Mouse (Mus musculus): ENCODE results near the gene Tra2b.
"Not testable (repeated sequence)": the region's sequence is repeated elsewhere in the genome, so short reads cannot be mapped to it uniquely, and the experiment has no call there.

Tra2b gene

DNA sequence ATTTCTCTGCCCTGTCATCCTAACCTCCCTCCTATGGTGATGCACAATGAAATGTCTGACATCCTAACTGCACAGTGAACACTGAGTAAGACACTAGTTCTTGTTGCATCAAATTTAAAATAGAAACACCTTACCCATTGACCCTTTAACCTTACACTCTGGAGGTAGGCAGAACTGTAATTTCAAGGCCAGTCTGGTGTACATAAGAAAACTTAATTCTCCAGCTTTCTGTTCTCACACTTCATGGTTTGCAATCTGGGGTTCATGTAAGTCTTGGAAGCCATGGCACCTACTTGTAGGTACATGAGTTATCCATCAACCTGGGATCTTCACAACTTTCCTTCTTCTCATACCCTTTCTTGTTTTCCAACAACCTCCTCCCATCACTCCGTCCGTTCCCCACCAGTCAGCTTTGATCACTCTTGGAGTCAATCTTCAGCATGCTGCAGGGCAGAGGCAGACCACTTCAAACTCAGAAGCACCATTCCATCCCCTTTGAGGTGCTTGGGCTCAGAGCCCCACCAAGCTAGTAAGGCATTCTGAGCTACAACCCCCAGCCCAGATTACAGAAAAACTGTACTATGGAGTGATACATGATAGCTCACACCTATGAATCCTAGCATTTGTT is 23.5 kb downstream of the Tra2b start:
- DNase-seq, result no peak

DNA sequence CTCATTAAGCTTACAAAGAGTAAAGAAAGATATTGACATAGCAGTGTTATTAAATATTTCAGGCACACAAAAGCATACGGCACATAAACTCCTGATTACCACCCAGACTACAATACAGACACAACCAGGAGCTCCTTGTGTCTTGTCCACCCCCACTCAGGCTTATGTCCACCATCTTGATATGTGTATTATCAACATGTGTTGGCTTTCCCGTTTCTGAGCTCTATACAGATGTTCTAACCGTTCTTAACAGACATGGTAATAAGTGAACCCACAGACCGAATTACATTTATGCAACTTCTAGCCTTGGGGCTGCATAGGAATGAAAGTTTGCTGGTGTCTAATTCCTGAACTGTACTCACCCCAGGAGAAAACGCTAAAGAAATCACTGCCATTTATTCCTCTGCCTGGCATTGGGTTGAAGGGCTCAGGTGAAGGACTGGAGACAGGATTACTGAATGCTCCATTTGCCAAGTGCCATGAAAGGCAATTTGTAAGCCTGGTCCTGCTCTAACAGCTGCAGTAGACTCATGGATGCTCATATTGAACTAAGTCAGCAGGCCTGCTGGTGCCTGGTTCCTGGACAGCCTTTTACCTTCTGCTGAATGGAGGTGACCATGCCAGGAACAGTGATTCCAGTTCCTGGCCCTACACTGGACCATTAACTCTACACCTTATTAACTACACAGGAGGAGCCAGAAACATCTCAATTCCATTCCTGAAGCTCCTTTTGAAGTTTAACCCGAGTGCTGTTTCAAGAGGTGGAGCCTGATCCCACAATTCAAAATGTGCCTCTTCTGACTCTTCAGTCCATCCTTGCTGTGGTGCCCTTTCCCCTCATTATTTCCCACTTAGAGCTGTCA is 24.2 kb downstream of the Tra2b start:
- no peak for DNase-seq

DNA sequence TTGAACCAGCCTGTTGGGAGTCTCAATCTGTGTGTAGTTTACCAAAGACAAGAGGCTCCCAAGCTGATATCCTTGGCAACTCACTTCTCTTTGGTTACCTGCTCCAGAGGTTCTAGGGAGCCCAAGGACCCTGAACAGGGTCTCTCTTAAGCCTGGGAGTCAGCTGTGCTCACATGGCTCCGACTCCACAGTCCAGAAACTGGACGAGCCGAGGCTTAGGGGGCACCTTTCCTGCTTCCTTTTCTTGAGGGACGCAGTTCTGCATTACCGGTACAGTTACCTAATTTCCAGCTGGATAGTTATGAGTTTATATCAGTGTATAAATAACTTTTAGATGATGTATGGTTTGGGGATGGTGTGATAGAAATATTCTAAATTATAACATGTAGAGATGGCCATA is 24.9 kb downstream of the Tra2b start:
- no peak for DNase-seq

DNA sequence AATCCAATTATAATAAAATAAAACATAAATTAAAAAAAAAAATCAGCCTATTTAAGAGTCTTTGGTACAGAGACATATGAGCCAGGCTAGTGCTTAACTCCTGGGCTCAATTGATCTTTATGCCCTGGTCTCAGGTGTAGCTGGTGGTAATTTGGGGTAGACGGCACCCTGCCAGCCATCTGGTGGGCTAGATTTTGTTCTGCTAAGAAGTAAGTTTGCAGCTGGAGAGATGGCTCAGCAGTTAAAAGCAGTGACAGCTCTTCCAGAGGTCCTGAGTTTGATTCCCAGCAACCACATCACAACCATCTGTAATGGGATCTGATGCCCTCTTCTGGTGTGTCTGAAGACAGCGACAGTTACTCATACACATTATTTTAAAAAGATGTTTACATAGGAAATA is 25.8 kb downstream of the Tra2b start:
- no peak for DNase-seq

DNA sequence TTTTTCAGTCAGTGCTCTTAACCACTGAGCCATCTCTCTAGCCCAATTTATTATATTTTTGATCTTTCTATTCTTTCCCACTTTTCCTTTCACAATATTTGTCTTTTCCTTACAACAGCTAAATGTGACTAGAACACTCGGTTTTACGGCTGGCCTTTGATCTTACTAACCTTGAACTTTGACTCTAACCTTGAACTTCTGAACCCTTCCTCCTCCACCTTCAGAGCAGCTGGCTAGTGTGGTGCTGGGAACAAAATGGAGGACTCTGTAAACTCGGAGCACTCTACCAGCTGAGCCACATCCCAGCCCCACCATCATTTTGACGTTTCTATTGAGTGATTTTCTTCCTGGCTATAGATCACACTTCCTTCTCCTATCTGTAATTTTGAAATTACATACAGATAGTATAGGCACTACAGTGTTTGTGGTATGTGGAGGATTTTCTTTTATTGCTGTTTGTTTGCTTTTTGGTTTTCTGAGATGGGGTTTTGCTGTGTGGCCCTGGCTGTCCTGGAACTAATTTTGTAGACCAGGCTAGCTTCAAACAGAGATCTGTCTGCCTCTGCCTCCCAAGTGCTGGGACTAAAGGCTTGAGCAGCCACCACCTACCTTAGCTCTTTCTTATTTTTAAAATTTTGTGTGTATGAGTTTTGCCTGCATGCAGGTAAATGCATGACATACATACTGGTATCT is 26.7 kb downstream of the Tra2b start:
- no peak for DNase-seq

DNA sequence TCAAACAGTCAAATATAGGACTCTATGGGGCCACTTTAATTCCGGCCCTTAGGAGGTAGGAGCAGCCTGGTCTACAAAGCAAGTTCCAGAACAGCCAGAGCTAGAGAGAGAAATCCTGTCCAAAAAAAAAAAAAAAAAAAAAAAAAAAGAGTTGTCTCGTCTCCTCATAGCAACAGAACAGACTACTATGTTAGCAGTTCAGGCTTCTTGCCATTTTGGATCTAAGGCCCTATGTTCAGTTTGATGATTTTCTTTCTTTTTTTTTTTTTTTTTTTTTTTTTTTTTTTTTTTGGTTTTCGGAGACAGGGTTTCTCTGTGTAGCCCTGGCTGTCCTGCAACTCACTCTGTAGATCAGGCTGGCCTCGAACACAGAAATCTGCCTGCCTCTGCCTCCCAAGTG is 27.4 kb downstream of the Tra2b start:
- DNase-seq, result not testable (repeated sequence)

DNA sequence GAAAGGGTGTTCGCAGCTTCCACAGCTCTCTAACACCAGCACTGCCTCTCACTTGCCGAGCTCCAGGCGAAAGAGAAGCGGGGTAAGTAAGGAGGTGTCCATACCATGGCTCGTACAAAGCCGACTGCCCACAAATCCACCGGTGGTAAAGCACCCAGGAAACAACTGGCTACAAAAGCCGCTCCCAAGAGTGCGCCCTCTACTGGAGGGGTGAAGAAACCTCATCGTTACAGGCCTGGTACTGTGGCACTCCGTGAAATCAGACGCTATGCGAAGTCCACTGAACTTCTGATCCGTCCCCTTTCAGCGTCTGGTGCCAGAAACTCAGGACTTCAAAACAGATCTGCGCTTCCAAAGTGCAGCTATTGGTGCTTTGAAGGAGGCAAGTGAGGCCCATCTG is 29.0 kb downstream of the Tra2b start:
- no peak for DNase-seq

DNA sequence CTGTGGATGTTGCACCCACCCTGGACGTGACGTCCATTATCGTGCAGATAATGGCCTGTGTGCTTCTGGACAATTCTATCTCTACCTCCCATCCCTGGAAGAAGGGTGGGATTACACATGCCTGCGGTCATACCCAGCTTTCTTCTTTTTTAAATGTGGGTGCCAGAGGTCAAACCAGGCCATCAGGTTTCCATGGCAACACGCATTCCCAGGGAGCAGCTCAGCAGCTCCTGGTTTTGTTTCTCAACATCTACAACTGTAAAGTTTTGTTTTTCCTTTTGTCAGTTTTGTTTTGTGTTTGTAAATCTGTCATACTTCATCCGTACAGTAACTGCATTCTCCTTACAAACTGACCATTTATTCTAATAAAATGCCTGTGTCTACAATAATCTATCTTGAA is 31.3 kb downstream of the Tra2b start:
- no peak for DNase-seq

DNA sequence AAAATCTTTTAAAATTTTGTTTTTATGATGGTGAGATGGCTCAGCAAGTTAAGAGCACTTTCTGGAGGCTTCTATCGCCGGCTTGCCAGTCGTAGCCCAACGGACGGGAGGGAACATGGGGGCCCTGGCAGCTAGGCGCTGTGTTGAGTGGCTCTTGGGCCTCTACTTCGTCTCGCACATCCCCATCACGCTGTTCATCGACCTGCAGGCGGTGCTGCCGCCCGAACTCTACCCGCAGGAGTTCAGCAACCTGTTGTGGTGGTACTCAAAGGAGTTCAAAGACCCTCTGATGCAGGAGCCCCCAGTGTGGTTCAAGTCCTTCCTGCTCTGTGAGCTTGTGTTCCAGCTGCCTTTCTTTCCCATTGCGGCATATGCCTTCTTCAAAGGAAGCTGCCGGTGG is 35.5 kb downstream of the Tra2b start:
- not testable (repeated sequence) for DNase-seq

DNA sequence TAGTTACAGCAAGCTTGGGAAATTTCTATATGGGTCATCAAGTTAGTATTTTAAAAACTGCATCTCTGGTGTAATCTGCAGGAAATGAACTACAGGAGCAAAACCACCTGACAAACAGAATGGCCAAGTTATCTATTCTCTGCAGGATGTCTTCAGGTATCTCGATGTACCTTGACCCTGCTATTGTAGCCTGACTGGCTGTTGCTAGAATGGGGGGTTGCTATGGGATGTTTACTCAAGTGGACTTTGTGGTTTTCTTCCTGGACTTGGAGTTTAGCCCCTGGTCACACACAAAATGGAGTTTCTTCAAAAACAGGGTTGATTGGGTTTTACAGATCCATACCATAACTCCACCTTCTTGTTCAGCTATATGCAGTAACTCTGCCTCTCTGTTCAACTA is 62.3 kb downstream of the Tra2b start:
- DNase-seq, result no peak

DNA sequence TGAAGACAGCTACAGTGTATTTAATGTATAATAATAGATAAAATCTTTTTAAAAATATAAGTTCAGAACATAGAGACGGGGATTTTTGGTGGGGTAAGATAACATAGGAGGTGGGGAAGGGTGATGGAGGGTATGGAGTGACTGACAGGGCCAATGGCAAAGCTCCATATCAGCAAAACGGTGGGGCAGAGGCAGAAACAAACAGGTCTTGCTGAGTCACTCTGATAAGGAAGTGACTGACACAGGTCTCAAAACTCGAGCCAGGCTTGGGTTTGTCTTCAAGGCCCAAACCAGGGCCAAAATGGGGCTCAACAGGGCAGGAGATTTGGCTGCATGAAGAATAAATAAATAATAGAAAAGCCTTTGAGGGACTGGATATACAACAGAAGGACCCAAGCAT is 63.9 kb downstream of the Tra2b start:
- DNase-seq, result no peak

DNA sequence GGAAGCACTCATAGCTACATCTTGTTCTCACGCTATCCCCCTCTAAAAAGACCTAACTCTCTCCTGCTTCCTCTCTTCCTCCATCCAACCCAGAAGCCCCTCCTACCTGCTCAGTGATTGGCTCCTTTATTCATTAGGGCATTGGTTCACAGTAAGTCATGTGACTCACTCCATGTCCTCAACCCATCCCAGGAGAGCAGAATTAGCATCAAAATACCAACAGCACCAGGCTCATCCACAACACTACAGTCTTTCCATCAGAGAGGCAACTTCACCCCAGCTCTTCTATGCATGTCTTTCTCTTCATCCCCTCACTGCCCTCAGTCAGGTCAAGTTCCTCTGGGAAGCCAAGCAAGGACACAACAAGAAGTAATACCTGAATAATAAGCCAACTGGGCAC is 65.3 kb downstream of the Tra2b start:
- DNase-seq, result no peak
